Mouse (Mus musculus): ENCODE results near the gene Mfng.

Mfng gene

GRCm38 (mm10) chr15:78788042-78788441 is 14.8 kb upstream of the Mfng start:
- no peak for DNase-seq (ENCODE audit: low spot score in 2 of 2)

GRCm38 (mm10) chr15:78787287-78787856 is 14.1 kb upstream of the Mfng start:
- DNase-seq (ENCODE audit: low spot score in 2 of 2): no peak

GRCm38 (mm10) chr15:78786411-78786818 is 13.1 kb upstream of the Mfng start:
- DNase-seq (ENCODE audit: low spot score in 2 of 2): no peak

GRCm38 (mm10) chr15:78785961-78786360 is 12.7 kb upstream of the Mfng start:
- no peak for DNase-seq (ENCODE audit: low spot score in 2 of 2)

GRCm38 (mm10) chr15:78785258-78785657 is 12.0 kb upstream of the Mfng start:
- no peak for DNase-seq (ENCODE audit: low spot score in 2 of 2)

- DNase-seq (ENCODE audit: low spot score in 2 of 2): no peak
These were observed 11.2 kb upstream of the Mfng start for GRCm38 (mm10) chr15:78784520-78784919.

- DNase-seq (ENCODE audit: low spot score in 2 of 2): no peak
These were observed 9.3 kb upstream of the Mfng start for GRCm38 (mm10) chr15:78782348-78783103.

- no peak for DNase-seq (ENCODE audit: low spot score in 2 of 2)
These were observed 7.6 kb upstream of the Mfng start for GRCm38 (mm10) chr15:78780908-78781307.

GRCm38 (mm10) chr15:78780359-78780758 is 7.1 kb upstream of the Mfng start:
- no peak for DNase-seq (ENCODE audit: low spot score in 2 of 2)

- no peak for DNase-seq (ENCODE audit: low spot score in 2 of 2)
These were observed 6.4 kb upstream of the Mfng start for GRCm38 (mm10) chr15:78779690-78780089.

GRCm38 (mm10) chr15:78779253-78779652 is 6.0 kb upstream of the Mfng start:
- no peak for DNase-seq (ENCODE audit: low spot score in 2 of 2)

GRCm38 (mm10) chr15:78778077-78778870 is 5.0 kb upstream of the Mfng start:
- peak; percentile 87 to 93 for DNase-seq (ENCODE audit: low spot score in 2 of 2)

- DNase-seq (ENCODE audit: low spot score in 2 of 2): no peak
These were observed 419 bp downstream of the Mfng start for GRCm38 (mm10) chr15:78772856-78773255.

- no peak for DNase-seq (ENCODE audit: low spot score in 2 of 2)
These were observed 909 bp downstream of the Mfng start for GRCm38 (mm10) chr15:78772368-78772763.

GRCm38 (mm10) chr15:78771531-78772367 is 1.5 kb downstream of the Mfng start:
- no peak for DNase-seq (ENCODE audit: low spot score in 2 of 2)

- peak in 1 of 2 experiments; percentile 66 for DNase-seq (ENCODE audit: low spot score in 2 of 2)
These were observed 2.3 kb downstream of the Mfng start for GRCm38 (mm10) chr15:78770983-78771355.

- DNase-seq (ENCODE audit: low spot score in 2 of 2): no peak
These were observed 2.9 kb downstream of the Mfng start for GRCm38 (mm10) chr15:78770234-78770982.

GRCm38 (mm10) chr15:78769064-78769463 is 4.2 kb downstream of the Mfng start:
- no peak for DNase-seq (ENCODE audit: low spot score in 2 of 2)

- no peak for DNase-seq (ENCODE audit: low spot score in 2 of 2)
These were observed 9.6 kb downstream of the Mfng start for GRCm38 (mm10) chr15:78763704-78764103.

GRCm38 (mm10) chr15:78763210-78763609 is 10.1 kb downstream of the Mfng start:
- no peak for DNase-seq (ENCODE audit: low spot score in 2 of 2)

GRCm38 (mm10) chr15:78761112-78761511 is 12.2 kb downstream of the Mfng start:
- no peak for DNase-seq (ENCODE audit: low spot score in 2 of 2)
